Mouse (Mus musculus): ENCODE measurements around the gene Ciart. TPM values are rescaled to one million over a fixed set of nuclear protein-coding genes. Genes with fewer than 3 reads are reported as not detected.
"Not testable (repeated sequence)": the region's sequence is repeated elsewhere in the genome, so short reads cannot be mapped to it uniquely, and the experiment has no call there.

The Ciart gene
- polyA plus RNA-seq, 1 experiment, result 1.0 TPM

GRCm38 (mm10) chr3:95902643-95903042 lies 20.6 kb upstream of the Ciart start:
- 55% methylated on average over 6 of the region's 6 CpGs for WGBS
- no peak for DNase-seq (ENCODE audit: low read depth, low spot score)

- DNase-seq (ENCODE audit: low read depth, low spot score), result no peak
Observed at GRCm38 (mm10) chr3:95902373-95902625, 20.2 kb upstream of the Ciart start.

- DNase-seq (ENCODE audit: low read depth, low spot score), result no peak
- 68% methylated on average over 9 of the region's 9 CpGs for WGBS
Observed at GRCm38 (mm10) chr3:95901616-95902372, 19.7 kb upstream of the Ciart start.

GRCm38 (mm10) chr3:95899800-95900524 lies 17.9 kb upstream of the Ciart start:
- DNase-seq (ENCODE audit: low read depth, low spot score), result no peak
- WGBS, result 54% methylated on average over 13 of the region's 13 CpGs

GRCm38 (mm10) chr3:95895501-95895900 lies 13.4 kb upstream of the Ciart start:
- not testable (repeated sequence) for DNase-seq (ENCODE audit: low read depth, low spot score)
- WGBS, result 88% methylated on average over 7 of the region's 7 CpGs

GRCm38 (mm10) chr3:95894317-95895160 lies 12.5 kb upstream of the Ciart start:
- DNase-seq (ENCODE audit: low read depth, low spot score), result no peak
- WGBS, result 5% methylated on average over 16 of the region's 16 CpGs

- under 1% methylated on average over 32 of the region's 43 CpGs for WGBS
- DNase-seq (ENCODE audit: low read depth, low spot score), result peak; percentile 94
Observed at GRCm38 (mm10) chr3:95893606-95894316, 11.7 kb upstream of the Ciart start, which contains the start of gene Aph1a. Gene Aph1a, plus strand, starts transcription at chr3:95893969.

- no peak for DNase-seq (ENCODE audit: low read depth, low spot score)
Observed at GRCm38 (mm10) chr3:95893126-95893525, 11.1 kb upstream of the Ciart start.

GRCm38 (mm10) chr3:95892066-95893052 lies 10.3 kb upstream of the Ciart start:
- 60% methylated on average over 11 of the region's 11 CpGs for WGBS
- no peak for DNase-seq (ENCODE audit: low read depth, low spot score)

More at GRCm38 (mm10) chr3:95893126-95893525, 11.1 kb upstream of the Ciart start:
- WGBS, result 15% methylated on average over 7 of the region's 7 CpGs

- 49% methylated on average over 12 of the region's 12 CpGs for WGBS
- DNase-seq (ENCODE audit: low read depth, low spot score), result no peak
Observed at GRCm38 (mm10) chr3:95891211-95892065, 9.4 kb upstream of the Ciart start, which contains the start of gene BC028528. Gene BC028528, minus strand, starts transcription at chr3:95892005.

GRCm38 (mm10) chr3:95889664-95890063 lies 7.6 kb upstream of the Ciart start:
- 80% methylated on average over 3 of the region's 3 CpGs for WGBS
- DNase-seq (ENCODE audit: low read depth, low spot score), result no peak

- 43% methylated on average over 4 of the region's 4 CpGs for WGBS
- no peak for DNase-seq (ENCODE audit: low read depth, low spot score)
Observed at GRCm38 (mm10) chr3:95887596-95887995, 5.5 kb upstream of the Ciart start.

- 37% methylated on average over 5 of the region's 5 CpGs for WGBS
- DNase-seq (ENCODE audit: low read depth, low spot score), result peak; percentile 82
Observed at GRCm38 (mm10) chr3:95884400-95884799, 2.3 kb upstream of the Ciart start.

- WGBS, result 1% methylated on average over 24 of the region's 24 CpGs
- DNase-seq (ENCODE audit: low read depth, low spot score), result no peak
Observed at GRCm38 (mm10) chr3:95882816-95883425, 870 bp upstream of the Ciart start.

- DNase-seq (ENCODE audit: low read depth, low spot score), result no peak
- WGBS, result 76% methylated on average over 4 of the region's 4 CpGs
Observed at GRCm38 (mm10) chr3:95879063-95879462, 3.0 kb downstream of the Ciart start.

GRCm38 (mm10) chr3:95872048-95872447 lies 10.0 kb downstream of the Ciart start:
- WGBS, result 40% methylated on average over 7 of the region's 7 CpGs

GRCm38 (mm10) chr3:95871392-95871867 lies 10.6 kb downstream of the Ciart start, which contains the start of gene Mrps21:
Gene Mrps21, minus strand, starts transcription at chr3:95871519.
- DNase-seq (ENCODE audit: low read depth, low spot score), result no peak
- WGBS, result under 1% methylated on average over 33 of the region's 33 CpGs

More at GRCm38 (mm10) chr3:95872048-95872447, 10.0 kb downstream of the Ciart start:
- no peak for DNase-seq (ENCODE audit: low read depth, low spot score)

All from large intestine, adult 2 months (tissue).